Mouse (Mus musculus) embryo, embryonic 9.5 days (tissue): Measurements from ENCODE around the gene Gm20532.

Source experiments
- DNase-seq: peaks from one replicate; pipeline ENCODE4 v3.0.0-alpha.2; 2017; ENCODE audit errors: extremely low spot score

Gene Gm20532

GRCm38 (mm10) chr2:26573807-26574206, 12.6 kb upstream of the Gm20532 start:
- no peak for DNase-seq

GRCm38 (mm10) chr2:26574862-26575261, 11.6 kb upstream of the Gm20532 start:
- no peak for DNase-seq

DNA sequence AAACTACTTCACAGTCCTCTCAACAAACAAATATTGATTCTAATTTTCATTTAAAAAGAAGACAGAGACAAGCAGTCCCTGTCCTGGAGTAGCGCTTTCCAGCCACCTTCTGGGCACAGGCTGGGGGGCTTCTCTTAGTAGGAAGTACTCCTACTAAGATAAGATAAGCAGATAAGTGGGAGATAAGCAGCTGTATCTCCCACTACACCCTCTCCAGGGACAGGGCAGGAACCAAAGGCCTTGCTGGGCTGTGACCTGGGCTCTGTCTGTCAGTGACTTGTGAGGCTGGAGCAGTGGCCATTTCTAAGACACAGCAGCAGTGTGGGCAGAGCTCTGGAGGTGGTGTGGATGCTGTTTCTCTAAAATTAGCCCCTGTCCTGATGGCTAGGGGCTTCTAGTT, 11.1 kb upstream of the Gm20532 start:
- no peak for DNase-seq

- no peak for DNase-seq
Observed at GRCm38 (mm10) chr2:26575865-26576264, 10.6 kb upstream of the Gm20532 start.

DNA sequence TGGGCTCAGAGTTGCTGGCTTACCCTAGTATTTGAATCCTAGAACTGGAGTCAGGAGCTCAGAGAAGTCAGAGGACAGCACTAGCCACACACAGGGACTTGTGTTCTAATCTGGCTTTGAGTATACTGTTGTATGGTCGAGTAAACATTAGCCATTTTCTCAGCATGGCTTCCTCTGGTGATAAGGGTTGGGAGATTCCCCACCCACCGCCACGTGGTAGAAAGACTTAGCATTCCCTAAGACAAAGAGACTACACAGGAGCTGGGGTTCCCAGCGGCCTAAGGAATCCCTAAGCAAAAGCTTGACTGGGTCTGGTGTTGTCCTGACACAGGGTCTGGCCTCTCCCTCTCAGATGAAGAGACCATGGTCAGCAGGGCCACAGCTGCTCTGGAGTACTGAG, 10.0 kb upstream of the Gm20532 start:
- no peak for DNase-seq

GRCm38 (mm10) chr2:26578369-26578768, 8.1 kb upstream of the Gm20532 start:
- DNase-seq, result no peak

DNA sequence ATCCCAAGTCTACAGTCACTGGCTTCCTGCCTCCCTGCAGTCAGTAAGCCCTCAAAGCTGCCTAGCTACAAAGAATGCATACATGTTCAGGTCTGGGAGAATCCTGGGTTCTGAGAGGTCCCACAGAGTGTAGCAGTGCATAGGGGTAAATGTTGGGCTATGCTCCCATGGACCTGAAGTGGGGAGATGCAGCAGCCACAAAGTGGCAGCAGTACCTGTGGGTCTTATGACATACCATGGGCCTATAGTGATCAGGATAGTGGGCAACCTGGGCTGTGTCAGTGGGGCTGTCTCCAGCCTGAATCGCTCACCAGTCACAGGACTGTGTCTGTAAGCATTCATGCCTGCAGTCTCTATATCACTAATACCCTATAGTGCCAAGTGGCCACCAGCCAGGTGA, 6.7 kb upstream of the Gm20532 start, which contains the start of gene Egfl7:
TSS of gene Egfl7 (plus strand) at position 301 of the 400 bp plus-strand sequence.
- DNase-seq, result no peak

- no peak for DNase-seq
Observed at GRCm38 (mm10) chr2:26580751-26581150, 5.7 kb upstream of the Gm20532 start.

GRCm38 (mm10) chr2:26582203-26582602, 4.2 kb upstream of the Gm20532 start:
- DNase-seq, result no peak

DNA sequence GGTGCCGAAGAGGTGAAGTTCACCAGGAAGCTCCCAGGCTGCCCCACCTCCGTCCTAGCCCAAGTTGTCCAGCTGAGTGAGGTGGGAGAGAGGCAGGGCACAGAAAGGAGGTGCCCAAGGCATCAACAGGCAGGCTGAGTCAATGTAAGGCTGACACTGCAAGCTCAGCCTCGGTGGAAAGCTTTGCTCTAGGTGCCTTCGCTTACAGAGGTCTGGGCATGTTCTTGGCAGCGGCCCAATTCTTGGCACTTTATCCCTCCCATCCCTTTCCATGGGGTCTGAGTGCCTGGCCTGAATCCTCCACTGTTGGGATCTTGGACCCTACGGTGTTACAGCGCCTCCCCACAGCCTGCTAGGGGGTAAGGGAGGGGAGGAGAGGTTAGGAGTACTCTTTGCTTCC, 3.7 kb upstream of the Gm20532 start:
- DNase-seq, result no peak

- DNase-seq, result no peak
Observed at GRCm38 (mm10) chr2:26583640-26584039, 2.8 kb upstream of the Gm20532 start.

DNA sequence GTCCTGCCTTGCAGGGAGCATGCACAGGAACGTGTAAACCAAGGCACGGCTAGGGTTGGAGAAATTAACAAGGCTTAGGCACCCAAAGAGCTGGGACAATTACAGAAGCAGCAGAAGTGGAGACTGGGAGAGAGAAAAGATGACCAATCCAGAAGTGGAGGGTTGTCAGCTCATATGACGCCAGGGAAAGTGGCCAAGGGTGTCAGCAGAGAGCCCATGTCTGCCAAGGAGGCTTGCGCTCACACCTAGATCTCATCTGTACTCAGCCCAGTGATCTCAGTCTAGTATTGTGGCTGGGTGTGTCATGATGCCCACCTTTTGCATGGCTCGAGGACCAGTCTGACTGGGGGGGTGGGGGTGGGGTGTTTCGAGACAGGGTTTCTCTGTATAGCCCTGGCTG, 726 bp upstream of the Gm20532 start:
- DNase-seq, result no peak

- DNase-seq, result no peak
Observed at GRCm38 (mm10) chr2:26587044-26587405, 586 bp downstream of the Gm20532 start.

DNA sequence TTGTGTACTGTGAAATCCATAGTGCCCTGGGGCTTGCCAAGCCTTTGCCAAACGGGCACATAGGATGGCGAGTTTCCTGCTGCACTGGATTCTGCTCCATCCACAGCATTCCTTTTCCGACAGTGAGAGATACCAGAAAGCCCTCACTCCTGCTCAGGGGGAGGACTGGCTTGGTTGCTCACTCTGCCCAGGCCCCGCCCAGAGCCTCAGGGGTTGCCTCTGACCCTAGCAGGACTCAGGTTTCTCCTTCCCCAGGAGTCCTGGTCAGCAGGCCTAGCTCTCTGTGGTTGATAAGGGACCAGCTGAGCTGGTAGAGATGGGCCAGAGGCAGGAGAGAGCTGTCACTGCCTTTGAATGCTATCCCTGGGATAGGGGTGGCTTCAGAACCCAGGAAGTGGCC, 2.1 kb downstream of the Gm20532 start:
- no peak for DNase-seq

DNA sequence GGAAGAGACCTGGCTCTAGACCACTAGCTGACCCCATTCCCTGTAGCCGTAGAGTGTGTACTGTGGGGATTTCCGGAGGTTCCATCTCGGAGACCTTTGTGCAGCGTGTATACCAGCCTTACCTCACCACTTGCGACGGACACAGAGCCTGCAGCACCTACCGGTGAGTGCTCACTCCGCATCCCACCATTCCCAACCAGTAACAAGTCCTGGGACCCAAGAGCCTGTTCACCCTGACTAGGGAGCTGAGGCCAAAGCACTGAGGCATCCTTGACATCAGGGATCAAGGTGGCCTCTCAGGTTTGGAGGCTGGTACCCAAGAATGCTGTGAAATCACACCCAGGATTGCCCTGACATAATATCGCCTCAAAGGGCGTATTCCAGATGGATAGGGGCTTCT, 2.8 kb downstream of the Gm20532 start:
- DNase-seq, result no peak

- no peak for DNase-seq
Observed at GRCm38 (mm10) chr2:26590282-26590681, 3.8 kb downstream of the Gm20532 start.

- DNase-seq, result no peak
Observed at GRCm38 (mm10) chr2:26590962-26591361, 4.5 kb downstream of the Gm20532 start.

DNA sequence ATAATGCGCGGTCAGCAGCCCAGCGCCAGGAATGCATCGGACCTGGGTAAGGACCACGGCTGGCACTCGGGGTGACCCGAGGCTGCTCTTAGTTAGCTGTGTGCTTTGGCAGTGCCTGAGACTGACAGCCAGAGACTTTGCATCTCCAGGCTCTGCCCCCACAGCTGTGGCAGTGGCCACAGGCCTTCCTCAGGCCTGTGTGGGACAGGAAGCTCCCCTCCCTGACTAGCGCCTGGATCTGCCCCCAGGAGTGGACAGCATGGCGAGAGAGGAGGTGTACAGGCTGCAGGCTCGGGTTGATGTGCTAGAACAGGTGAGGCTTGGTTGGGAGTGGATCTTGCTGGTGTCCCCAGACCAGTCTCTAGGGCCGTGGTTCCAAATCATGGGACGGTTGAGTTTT, 5.0 kb downstream of the Gm20532 start:
- DNase-seq, result no peak

DNA sequence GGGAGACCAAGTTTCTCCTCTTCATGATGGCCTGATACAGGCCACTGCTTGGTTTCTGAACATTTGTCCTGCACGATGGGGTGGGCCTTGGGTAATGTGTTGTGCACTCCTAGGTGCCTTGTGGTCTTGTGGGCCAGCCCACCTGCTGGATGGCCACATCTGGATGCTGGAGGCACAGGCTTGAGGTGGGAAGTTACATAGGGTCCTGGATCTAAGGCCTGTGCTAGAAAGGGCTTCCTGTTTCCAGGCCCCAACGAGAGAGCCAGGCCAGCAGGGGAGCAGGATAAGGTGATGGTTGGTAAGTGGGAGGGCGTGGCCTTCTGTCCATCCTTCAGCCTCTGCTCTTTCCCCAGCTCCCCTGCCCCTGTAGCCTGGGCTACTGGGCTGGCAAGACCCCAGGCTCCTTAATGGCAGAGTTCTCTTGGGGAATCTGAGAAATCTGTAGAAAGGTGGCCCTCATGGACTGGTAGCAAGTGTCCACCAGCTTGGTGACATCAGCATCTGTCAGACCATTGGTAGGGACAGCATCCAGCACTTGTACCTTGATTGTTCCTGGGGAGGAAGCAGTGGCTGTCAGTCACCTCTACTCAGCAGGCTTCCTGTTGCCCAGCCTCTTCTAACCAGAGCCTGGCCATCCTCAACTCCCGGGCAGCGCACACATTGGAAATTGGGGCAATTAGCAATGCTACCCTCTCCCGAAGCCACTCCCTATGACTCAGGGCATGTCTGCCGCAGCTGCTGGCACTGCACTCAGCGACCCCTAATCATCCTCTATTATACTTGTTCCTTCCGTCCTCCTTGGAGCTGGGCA, 7.0 kb downstream of the Gm20532 start:
- DNase-seq, result no peak

- DNase-seq, result no peak
Observed at GRCm38 (mm10) chr2:26594022-26594346, 7.5 kb downstream of the Gm20532 start.

- DNase-seq, result no peak
Observed at GRCm38 (mm10) chr2:26594461-26594933, 8.1 kb downstream of the Gm20532 start.

GRCm38 (mm10) chr2:26594934-26595724, 8.7 kb downstream of the Gm20532 start:
- DNase-seq, result no peak
